8 mouse cellular contexts compared by ENCODE assay signal in the genomic region with DNA sequence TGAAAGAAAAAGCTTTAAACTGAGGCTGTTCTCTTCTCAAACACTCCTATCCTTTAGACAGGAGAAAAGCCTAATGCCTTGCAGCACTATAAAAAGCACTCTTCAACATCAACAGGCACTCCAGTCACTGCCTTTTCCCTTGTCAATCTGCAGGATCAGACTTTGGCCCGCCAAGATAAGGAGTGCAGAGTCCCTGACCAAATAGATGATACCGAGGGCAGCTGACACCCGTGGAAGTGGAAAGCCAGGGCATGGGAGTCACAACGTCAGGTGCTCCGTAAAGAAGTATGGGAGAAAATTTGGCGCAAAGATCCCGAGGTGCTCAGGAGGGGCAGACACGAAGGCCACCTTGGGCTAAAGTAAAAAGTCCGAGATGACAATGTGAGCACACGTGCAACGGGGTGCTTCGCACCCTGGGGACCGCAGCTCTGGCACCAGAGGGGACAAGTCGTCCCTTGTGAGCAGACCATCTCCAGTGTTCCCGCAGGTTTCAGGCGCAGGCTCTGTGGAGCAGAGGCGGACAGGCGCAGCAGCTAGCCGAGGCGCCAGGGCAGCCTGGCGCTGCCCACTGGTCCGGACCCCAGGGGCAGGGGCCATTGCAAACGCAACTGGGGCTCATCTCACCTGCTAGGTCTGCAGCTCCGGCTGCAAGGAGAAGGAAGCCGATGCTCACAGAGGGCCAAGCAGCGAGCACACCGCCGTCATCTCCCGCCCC. TPM values are rescaled to one million over a fixed set of nuclear protein-coding genes. Genes with fewer than 3 reads are reported as not detected.
A peak's percentile ranks its signal among the peaks of the same experiment; 100 is the strongest.
DNase-seq lines count a peak whose midpoint lies in the region; ATAC-seq and TF ChIP-seq lines count a peak whose summit lies in the region.

No protein-coding gene starts in this region.

- H3K27ac ChIP-seq in forebrain, embryonic 12.5 days = peak overlapping the region; percentile 56; the same call in 1 of the 2 replicates
- no peak overlapping the region for H3K27ac ChIP-seq in limb, embryonic 13.5 days
- H3K27ac ChIP-seq in neural tube, embryonic 13.5 days (replicated peaks) = peak overlapping the region; percentile 80

- POLR2A ChIA-PET in Patski (lab: Charles Lee) = no interaction called here

- CTCF ChIA-PET in Patski (lab: Charles Lee) = interaction anchor here (0.9 kb wide), 1 partner anchor 107 kb away, joined by 4 read pairs; no protein-coding TSS in a partner anchor

- intact Hi-C loops in gastrocnemius, postnatal 14 days (cut with DNase I; ENCODE audit: low total_unique reads) = no loop called here

- H3K36me3 ChIP-seq in forebrain, embryonic 12.5 days (replicated peaks) = no peaks in the 10 kb centered on the region
- no peaks in the 10 kb centered on the region for H3K36me3 ChIP-seq in limb, embryonic 13.5 days
- H3K36me3 ChIP-seq in neural tube, embryonic 13.5 days = 0 out of 2 replicates have a peak, but pooled peaks cover 3% of the 10 kb centered on the region

- whole genome bisulfite sequencing in forebrain, embryonic 12.5 days = 1% methylated on average over 29 of the region's 29 CpGs
- WGBS in limb, embryonic 13.5 days = 3% methylated on average over 29 of the region's 29 CpGs
- 2% methylated on average over 29 of the region's 29 CpGs for WGBS in neural tube, embryonic 13.5 days

- peak overlapping the region; percentile 71 for H3K4me3 ChIP-seq in forebrain, embryonic 12.5 days (replicated peaks)
- H3K4me3 ChIP-seq in limb, embryonic 13.5 days = peak overlapping the region; percentile 78
- peak overlapping the region; percentile 74 for H3K4me3 ChIP-seq in neural tube, embryonic 13.5 days

- DNase-seq in kidney, adult 9 months = peak; percentile 21
- DNase-seq in kidney, postnatal 4 days = no peak
- DNase-seq in Patski (ENCODE audit: low read depth, low spot score) = no peak
- DNase-seq in gastrocnemius, postnatal 14 days = no peak
- DNase-seq in layer of hippocampus, postnatal 25 days (ENCODE audit: extremely low spot score in 1 of 2, low spot score in 1 of 2) = no peak

- in situ Hi-C loops in Patski (cut with MboI; ENCODE audit: low pct_unique_long_range_greater_than_20kb) = no loop called here

- peak; percentile 37 for ATAC-seq in Patski
- ATAC-seq in forebrain, embryonic 12.5 days (ENCODE audit: low FRiP score) = no peak; the same call in 1 of the 2 replicates
- no peak; the same call in 1 of the 2 replicates for ATAC-seq in limb, embryonic 13.5 days (ENCODE audit: low FRiP score, low read depth)
- ATAC-seq in neural tube, embryonic 13.5 days (ENCODE audit: low read depth) = no peak; the same call in 1 of the 2 replicates

- peak overlapping the region; percentile 72 for H3K9ac ChIP-seq in forebrain, embryonic 12.5 days
- H3K9ac ChIP-seq in limb, embryonic 13.5 days = peak overlapping the region; percentile 75
- peak overlapping the region; percentile 82 for H3K9ac ChIP-seq in neural tube, embryonic 13.5 days

- H3K27me3 ChIP-seq in Patski = no peaks in the 10 kb centered on the region
- 0 out of 2 replicates have a peak, but pooled peaks cover 8% of the 10 kb centered on the region for H3K27me3 ChIP-seq in forebrain, embryonic 12.5 days
- no peaks in the 10 kb centered on the region for H3K27me3 ChIP-seq in limb, embryonic 13.5 days
- H3K27me3 ChIP-seq in neural tube, embryonic 13.5 days = no peaks in the 10 kb centered on the region

- no peak for TF ChIP-seq CTCF in Patski (IDR thresholded peaks at IDR 0.05)

- no peaks in the 10 kb centered on the region for H3K9me3 ChIP-seq in forebrain, embryonic 12.5 days
- H3K9me3 ChIP-seq in limb, embryonic 13.5 days = no peaks in the 10 kb centered on the region
- H3K9me3 ChIP-seq in neural tube, embryonic 13.5 days = no peaks in the 10 kb centered on the region

- peaks cover 9% of the 10 kb centered on the region for H3K4me1 ChIP-seq in forebrain, embryonic 12.5 days
- peaks cover 5% of the 10 kb centered on the region for H3K4me1 ChIP-seq in limb, embryonic 13.5 days
- H3K4me1 ChIP-seq in neural tube, embryonic 13.5 days (replicated peaks) = peaks cover 9% of the 10 kb centered on the region

- H3K4me2 ChIP-seq in forebrain, embryonic 12.5 days = peak overlapping the region; percentile 96
- H3K4me2 ChIP-seq in limb, embryonic 13.5 days (replicated peaks) = peak overlapping the region; percentile 98
- peak overlapping the region; percentile 93 for H3K4me2 ChIP-seq in neural tube, embryonic 13.5 days

RNA-seq across cellular contexts. Expression of a gene that starts 0.6 kb away (rescaled TPM):
- polyA plus RNA-seq in Patski (2021) = 1.6 TPM
- polyA plus RNA-seq in forebrain, embryonic 12.5 days (2016; fragmentation: Nextera tagmentation; extraction: Ambion mirVana) = 7.3 and 8.0 TPM in 2 replicates
- 4.7 and 5.5 TPM in 2 replicates for polyA plus RNA-seq in limb, embryonic 13.5 days (2015; fragmentation: Nextera tagmentation; extraction: Ambion mirVana)
- polyA plus RNA-seq in neural tube, embryonic 13.5 days (2015; fragmentation: Nextera tagmentation; extraction: Ambion mirVana) = 14.8 and 16.0 TPM in 2 replicates
- total RNA-seq in gastrocnemius, postnatal 14 days (2021) = 10 to 100 TPM; 10.9 to 12.0 TPM
- 10 to 100 TPM; 54.9 to 62.0 TPM for total RNA-seq in layer of hippocampus, postnatal 25 days (2021)
